Mouse (Mus musculus) brown adipose tissue, adult 24 weeks (tissue): ENCODE measurements around the gene Lin9. TPM values are rescaled to one million over a fixed set of nuclear protein-coding genes. Genes with fewer than 3 reads are reported as not detected.
"Not testable (repeated sequence)": the region's sequence is repeated elsewhere in the genome, so short reads cannot be mapped to it uniquely, and the experiment has no call there.

ENCODE experiments used
- H3K27ac ChIP-seq: fragments of 200-500 bp; replicated peaks from 2 replicates; pipeline ENCODE4 v1.5.1; 2012; ENCODE audit warnings: low read depth, mild to moderate bottlenecking, low read length
- H3K4me1 ChIP-seq: fragments of 200-500 bp; 2 replicates; pipeline ENCODE4 v1.6.1; 2012; ENCODE audit warnings: low read length, mixed read lengths; ENCODE audit not compliant: control insufficient read depth, insufficient read depth, insufficient read length
- H3K4me3 ChIP-seq: fragments of 200-500 bp; 2 replicates; pipeline ENCODE4 v1.5.1; 2012; ENCODE audit warnings: low read depth, mild to moderate bottlenecking, low read length, moderate library complexity; ENCODE audit not compliant: insufficient read depth
- polyA plus RNA-seq: library from polyadenylated mRNA; stranded (reverse); fragments of >200 nt; gene quantifications from 2 replicates; pipeline ENCODE4 v1.2.4, GENCODE M21; 2012; ENCODE audit not compliant: missing spikeins, insufficient read depth, insufficient read length

Gene Lin9
- 3.4 and 5.9 TPM in 2 replicates for polyA plus RNA-seq

DNA sequence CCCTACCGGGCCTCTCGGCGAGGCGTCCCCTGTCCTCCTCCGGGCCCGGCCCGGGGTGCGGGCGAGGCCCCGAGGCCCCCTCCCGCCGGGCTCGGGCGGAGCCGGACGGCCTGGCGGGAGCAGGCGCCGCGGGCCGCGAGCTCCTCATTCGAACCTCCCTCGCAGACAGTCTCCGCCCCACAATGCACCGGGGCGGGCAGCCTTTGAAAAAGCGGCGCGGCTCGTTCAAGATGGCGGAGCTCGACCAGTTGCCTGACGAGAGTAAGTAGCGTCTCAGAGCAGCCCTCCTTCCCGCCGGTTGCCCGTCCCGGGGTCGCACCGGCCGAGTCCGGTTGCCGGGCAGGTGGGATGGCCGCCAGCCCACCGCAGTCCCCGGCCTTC, at the start of gene Lin9:
Lin9 (plus strand) TSS at position 14 of the 381 bp plus-strand sequence.
- no peaks in the 10 kb centered on the region for H3K4me1 ChIP-seq
- H3K4me3 ChIP-seq: peak within 1 kb of the TSS; percentile 81
- H3K27ac ChIP-seq: peak within 1 kb of the TSS; percentile 68

DNA sequence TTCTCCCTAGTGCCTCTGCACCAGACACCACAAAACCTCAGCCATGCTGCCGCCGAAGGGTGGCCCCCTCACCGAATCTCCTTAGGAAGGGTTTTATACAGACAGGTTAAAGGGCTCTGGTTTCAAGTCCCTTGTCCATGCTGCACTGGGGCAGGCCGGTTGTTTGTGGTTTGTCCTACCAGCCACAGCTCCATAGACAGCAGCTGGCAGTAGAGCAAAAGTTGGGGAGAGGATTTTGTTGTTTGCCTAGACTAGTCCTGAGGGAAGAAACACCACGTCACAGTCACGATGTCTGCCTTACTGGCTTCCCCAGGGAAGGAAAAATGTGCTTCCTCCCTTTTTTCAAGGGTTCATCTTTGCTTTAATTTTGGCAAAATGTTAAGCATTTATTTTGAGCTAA, 40.4 kb upstream of the Lin9 start:
- H3K4me3 ChIP-seq: no peak overlapping the region
- H3K27ac ChIP-seq: peak overlapping the region; percentile 95
- peaks cover 29% of the 10 kb centered on the region for H3K4me1 ChIP-seq

DNA sequence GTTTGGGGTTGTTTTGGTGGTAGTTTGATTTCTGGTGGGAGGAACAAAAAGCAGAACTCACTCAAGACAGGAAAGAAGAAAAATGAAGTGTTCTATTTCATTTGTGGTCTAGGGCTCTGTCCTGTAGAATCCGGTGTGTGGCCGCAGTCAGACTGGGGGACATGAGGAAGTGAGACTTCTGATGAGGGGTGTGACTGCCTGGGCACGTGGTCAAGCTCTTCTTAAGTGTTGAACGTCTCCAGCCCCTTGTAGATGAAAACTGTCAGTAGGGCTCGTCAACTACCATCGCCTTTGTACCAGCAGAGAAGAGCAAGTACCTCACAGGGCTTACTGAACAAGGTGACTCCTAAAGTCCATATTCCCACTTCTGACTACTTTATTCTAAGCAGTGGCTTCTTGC, 39.1 kb upstream of the Lin9 start:
- Histone ChIP-seq H3K4me1 (peaks cover 30% of the 10 kb centered on the region), H3K27ac (peak overlapping the region; percentile 41; the same call in 1 of the 2 replicates), H3K4me3 (no peak overlapping the region)

DNA sequence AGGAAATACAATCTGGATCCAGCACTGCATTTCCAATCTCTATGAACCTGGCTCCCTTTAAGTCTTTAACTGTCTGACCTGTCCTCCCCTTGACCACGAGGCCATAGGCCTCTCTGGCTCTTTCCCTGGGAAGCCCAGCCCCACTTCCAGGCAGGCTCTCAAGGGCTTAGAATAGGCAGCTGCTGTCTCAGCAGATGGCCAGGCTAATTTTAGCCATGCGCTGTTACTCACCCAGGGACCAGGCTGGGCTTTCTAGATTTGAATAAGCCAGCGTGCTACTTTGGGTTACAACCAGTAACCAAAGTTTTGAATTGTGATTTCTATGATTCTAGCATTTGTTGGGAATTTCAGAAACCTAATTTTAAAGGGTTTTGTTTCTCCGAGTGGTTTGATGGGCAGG, 36.4 kb upstream of the Lin9 start:
- H3K4me3 ChIP-seq: no peak overlapping the region
- peaks cover 27% of the 10 kb centered on the region for H3K4me1 ChIP-seq
- H3K27ac ChIP-seq: peak overlapping the region; percentile 80

DNA sequence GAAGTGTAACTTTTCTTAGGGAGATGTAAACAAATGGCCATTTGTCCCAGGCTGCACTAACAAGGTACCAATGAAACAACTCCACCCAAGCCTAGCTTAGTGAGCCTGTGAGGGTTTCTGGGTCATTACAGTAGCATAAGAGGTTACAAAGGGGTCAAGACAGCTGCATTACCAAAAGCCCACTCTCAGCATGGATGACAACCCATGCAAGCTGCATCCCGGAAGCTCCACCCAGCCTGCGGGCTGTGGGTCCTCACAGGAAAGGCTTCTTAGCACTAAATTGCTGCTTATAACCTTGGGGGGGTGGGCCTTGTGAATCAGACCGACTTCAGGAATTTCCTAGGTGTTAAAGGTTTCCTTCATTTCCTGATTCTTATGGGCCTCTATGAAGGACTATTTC, 34.8 kb upstream of the Lin9 start:
- peaks cover 17% of the 10 kb centered on the region; the same call in 1 of the 2 replicates for H3K4me1 ChIP-seq
- H3K4me3 ChIP-seq: no peak overlapping the region
- no peak overlapping the region for H3K27ac ChIP-seq

DNA sequence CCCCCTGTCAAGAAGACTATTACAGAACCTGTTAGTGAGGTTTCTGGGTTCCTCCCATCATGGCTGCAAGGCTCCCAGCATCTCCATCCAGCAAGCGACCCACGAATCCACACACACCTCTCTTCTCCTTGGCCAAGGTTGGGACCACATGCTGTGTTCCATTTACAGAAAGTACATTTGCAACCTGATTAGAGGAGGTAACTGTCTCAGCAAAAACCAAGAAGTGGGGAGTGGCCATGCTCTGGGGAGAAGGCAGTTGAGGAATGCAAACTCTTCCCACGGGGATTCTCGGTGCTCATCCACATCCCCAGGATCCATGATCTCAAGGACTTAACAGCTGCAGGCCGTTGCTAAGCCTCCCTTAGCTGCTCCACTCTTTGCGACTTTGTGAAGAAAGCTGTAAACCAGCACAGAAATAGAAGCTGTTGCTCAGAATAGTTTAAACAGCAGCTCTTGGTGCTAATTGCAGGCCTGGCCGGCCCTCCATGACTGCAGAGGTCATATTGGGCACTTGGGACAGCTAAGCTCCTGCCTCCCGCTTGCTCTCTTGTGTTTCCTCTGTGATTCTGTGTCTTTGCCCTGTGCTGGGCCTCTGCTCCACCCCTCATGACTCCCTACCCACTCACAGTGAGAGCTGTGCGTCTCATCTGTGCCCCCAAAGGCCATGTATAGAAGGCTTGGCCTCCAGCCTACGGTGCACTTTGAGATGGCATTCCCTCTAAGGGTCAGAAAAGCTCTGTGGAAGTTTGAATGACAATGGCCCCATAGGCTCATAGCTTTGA, 34.0 kb upstream of the Lin9 start:
- H3K4me1 ChIP-seq: peaks cover 17% of the 10 kb centered on the region; the same call in 1 of the 2 replicates
- H3K4me3 ChIP-seq: no peak overlapping the region
- H3K27ac ChIP-seq: no peak overlapping the region; the same call in 1 of the 2 replicates

DNA sequence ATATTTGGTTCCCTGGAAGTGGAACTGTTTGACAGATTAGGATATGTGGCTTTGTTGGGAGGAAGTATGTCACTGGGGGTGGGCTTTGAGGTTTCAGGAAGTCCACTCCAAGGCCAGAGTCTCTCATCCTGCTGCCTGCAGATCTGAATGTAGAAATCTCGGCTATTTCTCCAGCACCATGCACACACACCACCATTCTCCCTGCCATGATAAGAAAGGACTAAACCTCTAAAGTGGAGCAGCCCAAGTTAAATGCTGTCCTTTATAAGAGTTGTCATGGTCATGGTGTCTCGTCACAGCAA, 33.4 kb upstream of the Lin9 start:
- Histone ChIP-seq H3K4me3 (no peak overlapping the region), H3K27ac (no peak overlapping the region), H3K4me1 (peaks cover 17% of the 10 kb centered on the region; the same call in 1 of the 2 replicates)

DNA sequence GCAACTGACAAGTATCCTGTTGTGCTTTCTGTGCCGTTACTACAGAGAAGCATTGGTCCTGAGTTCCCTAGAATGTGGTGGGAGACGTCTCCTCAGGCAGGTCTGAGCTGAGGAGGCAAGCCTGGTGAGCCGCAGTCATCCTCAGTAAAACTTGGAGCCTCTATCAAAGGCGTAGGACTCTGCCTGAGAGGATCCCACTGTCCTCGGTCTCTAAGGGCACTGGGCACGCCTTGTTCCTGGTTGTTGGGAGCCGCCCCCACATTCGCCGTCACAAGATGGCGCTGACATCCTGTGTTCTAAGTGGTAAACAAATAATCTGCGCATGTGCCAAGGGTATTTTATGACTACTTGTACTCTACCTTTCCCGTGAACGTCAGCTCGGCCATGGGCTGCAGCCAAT, 29.1 kb upstream of the Lin9 start:
- not testable (repeated sequence) for H3K4me3 ChIP-seq, H3K27ac ChIP-seq, H3K4me1 ChIP-seq

DNA sequence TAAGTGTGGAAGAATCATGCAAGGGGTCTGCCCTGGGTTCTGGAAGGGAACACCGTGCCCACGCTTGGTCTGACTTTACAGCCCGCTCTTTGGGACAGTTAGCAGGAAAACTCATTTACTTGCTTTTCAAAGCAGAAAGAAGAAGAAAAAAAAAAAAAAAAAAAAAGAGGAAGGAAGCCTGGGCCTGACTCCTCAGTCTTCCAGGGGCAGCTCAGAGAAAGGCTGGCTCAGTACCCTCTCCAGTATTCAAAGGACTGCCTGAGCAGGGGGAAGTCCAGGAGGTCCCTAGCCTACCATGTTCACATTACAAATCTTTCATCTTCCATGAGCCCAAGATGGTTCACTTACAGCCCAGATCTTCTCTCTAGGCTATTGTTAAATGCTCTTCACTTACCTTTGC, 24.2 kb upstream of the Lin9 start:
- Histone ChIP-seq H3K4me3 (no peak overlapping the region), H3K4me1 (no peaks in the 10 kb centered on the region), H3K27ac (no peak overlapping the region)

DNA sequence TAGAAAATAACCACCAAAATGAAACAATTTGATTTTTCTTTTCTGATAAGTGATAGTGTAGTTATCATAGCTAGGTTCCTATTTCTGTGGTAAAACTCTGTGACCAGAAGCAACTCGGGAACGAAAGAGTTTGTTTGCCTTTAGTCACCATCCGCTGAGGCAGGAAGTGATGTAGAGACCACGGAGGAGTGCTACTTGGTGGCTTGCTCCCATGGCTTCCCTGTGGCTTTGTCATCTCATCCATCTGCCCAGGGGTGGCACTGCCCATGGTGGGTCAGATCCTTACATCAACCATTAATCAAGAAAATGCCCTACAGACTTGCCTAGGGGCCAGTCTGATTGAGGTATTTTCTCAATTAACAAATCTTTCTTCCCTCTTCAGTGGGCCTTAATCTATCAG, 18.6 kb upstream of the Lin9 start:
- Histone ChIP-seq H3K4me1 (no peaks in the 10 kb centered on the region), H3K4me3 (no peak overlapping the region), H3K27ac (no peak overlapping the region)

DNA sequence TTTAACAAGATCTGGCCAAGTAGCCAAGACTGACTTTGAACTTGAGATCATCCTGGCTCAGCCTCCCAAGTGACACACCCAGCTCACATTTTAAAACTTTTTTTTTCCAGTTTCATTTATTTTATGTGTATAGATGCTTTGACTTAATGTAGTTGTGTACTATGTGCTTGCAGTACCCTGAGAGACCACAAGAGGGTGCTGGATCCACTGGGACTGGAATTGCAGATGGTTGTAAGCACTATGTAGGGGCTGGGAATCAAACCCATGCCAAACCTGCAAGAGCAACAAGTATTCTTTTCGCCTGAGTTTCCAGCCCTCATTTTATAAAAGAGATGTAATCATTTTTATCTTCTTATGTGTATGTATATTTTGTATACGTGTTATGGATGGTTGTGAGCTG, 17.0 kb upstream of the Lin9 start:
- Histone ChIP-seq H3K4me1 (no peaks in the 10 kb centered on the region), H3K4me3 (no peak overlapping the region), H3K27ac (no peak overlapping the region)

DNA sequence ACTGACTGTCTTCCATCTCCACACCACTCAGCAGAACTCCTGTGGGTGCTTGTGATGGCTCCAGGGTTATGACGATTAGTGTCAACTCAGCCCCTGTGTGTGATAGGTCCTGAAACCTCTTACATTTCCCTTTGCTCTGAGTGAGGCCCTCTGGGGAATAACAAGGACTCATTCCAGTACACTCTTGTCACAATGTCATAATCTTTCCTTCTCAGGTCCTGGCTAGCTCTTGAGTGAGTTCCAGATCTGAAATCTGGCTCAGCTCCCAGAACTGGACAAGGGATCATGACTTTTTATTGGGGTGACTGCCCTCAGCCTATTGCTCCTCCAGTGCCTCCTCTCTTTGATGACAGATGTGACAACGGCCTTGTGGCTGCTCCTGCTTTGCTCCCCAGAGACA, 14.8 kb upstream of the Lin9 start:
- no peak overlapping the region for H3K4me3 ChIP-seq
- no peaks in the 10 kb centered on the region for H3K4me1 ChIP-seq
- H3K27ac ChIP-seq: peak overlapping the region; percentile 95

DNA sequence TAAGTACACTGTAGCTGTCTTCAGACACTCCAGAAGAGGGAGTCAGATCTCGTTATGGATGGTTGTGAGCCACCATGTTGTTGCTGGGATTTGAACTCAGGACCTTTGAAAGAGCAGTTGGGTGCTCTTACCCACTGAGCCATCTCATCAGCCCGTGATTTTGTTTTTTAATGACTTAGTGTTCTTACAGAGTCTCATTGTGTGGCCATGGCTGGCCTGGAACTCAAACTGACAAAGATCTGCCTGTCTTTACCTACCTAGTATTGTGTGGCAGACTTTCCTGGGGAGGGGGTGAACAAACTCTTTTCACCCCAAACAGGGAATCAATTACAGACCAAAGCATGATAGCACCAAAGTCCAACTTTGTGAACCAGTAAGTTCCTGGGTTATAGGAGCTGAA, 3.2 kb upstream of the Lin9 start:
- H3K4me3 ChIP-seq, H3K27ac ChIP-seq, H3K4me1 ChIP-seq: not testable (repeated sequence)

DNA sequence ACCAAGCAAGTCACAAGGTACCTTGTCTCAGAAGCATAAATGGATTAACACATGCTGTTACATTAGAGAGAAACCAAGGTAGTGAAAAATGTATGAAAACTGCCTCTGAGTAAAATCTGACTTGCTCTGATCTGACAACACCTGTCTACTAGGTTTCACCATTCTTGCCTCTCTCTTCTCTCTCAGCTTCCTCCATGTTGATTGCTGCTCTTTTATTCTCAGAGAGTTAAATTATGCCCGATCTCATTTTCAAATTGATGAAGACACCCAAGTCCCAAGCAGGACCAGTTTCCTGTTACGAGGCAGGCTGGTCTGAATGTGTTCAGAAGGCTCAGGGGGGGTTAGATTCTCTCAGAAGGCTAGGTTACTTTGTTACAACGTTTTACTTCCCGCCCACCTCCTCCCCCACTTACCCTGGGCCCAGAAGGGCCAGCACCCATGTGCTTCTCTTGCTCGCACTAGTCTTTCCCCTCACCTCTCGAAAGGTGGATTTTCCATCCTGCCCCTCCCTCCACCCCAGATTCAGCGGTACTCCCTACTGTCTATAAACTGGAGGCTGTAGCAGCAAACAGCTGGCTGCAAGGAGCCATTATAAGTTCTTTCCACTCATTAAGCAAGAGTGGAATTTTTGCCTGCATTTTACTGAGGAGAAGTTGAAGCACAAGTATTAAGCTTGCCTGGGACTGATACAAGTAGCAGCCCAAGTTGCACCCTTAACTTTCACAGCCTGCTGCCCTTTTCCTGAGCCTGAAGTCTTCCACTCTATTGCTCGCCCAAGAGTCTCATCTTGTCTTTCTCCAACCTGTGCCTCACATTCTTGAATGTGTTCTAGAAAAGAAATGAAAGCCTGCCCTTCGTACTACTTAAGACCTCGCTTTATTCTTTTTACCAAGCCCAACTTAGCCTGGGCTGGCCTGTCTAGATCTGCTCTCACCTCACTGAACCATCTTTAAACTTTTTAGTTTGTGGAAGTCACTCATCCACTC, 1.2 kb upstream of the Lin9 start:
- no peaks in the 10 kb centered on the region for H3K4me1 ChIP-seq
- H3K4me3 ChIP-seq: peak overlapping the region; percentile 81
- peak overlapping the region; percentile 51 for H3K27ac ChIP-seq

DNA sequence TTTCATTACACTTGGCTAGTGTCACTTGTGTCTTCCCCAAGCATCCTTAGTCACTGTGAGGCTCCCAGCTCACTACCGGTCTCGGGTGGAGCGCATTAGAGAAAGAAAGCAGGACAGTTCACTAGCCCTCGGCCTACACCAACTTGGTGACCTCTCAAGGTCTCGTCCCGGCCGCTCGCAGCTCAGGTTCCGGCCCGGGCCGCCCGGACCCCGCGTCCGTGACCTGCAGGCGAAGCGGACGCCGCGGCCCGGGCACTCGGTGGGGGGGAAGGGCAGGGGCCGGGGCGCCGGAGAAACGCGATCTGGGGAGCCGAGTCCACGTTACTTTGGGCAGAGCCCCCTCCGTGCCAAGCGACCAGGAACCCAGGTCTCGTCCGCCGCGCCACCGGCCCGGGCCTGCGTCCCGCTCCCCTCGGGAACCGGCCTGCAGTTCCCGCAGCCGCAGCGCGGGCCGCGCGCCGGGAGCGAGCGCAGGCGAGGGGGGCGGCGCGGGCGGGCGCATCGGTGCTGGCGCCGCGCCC, 285 bp upstream of the Lin9 start:
- H3K4me1 ChIP-seq: no peaks in the 10 kb centered on the region
- H3K4me3 ChIP-seq: peak overlapping the region; percentile 81
- H3K27ac ChIP-seq: peak overlapping the region; percentile 68
